42 mouse cellular contexts compared by ENCODE assay signal in genomic region chr11:55984643-55985042, GRCm38 (mm10). TPM values are rescaled to one million over a fixed set of nuclear protein-coding genes. Genes with fewer than 3 reads are reported as not detected.
"Had no signal": no experiment of that assay in that cellular context is flagged by ENCODE, and none has a peak within 500 bp of the region (broad histone marks: within the 10 kb centered on the region; RNA-seq: fewer than 3 reads in every experiment).

No protein-coding gene starts in this region.

- H3K27me3 ChIP-seq: limb, embryonic 12.5 days; limb, embryonic 15.5 days; liver, embryonic 12.5 days; liver, embryonic 13.5 days; liver, embryonic 15.5 days; lung, embryonic 15.5 days; megakaryocyte, embryonic 14.5 days; midbrain, embryonic 12.5 days; midbrain, embryonic 13.5 days; midbrain, embryonic 15.5 days; neural tube, embryonic 12.5 days had no signal

- H3K36me3 ChIP-seq: limb, embryonic 10.5 days; limb, embryonic 12.5 days; limb, embryonic 13.5 days; limb, embryonic 15.5 days; liver, embryonic 12.5 days; liver, embryonic 13.5 days; liver, embryonic 15.5 days; lung, embryonic 15.5 days; midbrain, embryonic 10.5 days; midbrain, embryonic 12.5 days; midbrain, embryonic 13.5 days; midbrain, embryonic 15.5 days; neural tube, embryonic 12.5 days had no signal

- H3K4me2 ChIP-seq: limb, embryonic 12.5 days; limb, embryonic 13.5 days; limb, embryonic 15.5 days; liver, embryonic 11.5 days; liver, embryonic 12.5 days; liver, embryonic 13.5 days; liver, embryonic 15.5 days; lung, embryonic 14.5 days; lung, embryonic 15.5 days; midbrain, embryonic 11.5 days; midbrain, embryonic 12.5 days; midbrain, embryonic 13.5 days; midbrain, embryonic 15.5 days; neural tube, embryonic 12.5 days had no signal

- H3K27ac ChIP-seq: limb, embryonic 10.5 days; limb, embryonic 12.5 days; limb, embryonic 13.5 days; limb, embryonic 15.5 days; liver, embryonic 12.5 days; liver, embryonic 13.5 days; liver, embryonic 14.5 days; liver, embryonic 15.5 days; lung, embryonic 15.5 days; macrophage; midbrain, embryonic 10.5 days; midbrain, embryonic 12.5 days; midbrain, embryonic 13.5 days; midbrain, embryonic 15.5 days; neural tube, embryonic 12.5 days had no signal

- H3K9me3 ChIP-seq: limb, embryonic 10.5 days; limb, embryonic 12.5 days; limb, embryonic 13.5 days; limb, embryonic 15.5 days; liver, embryonic 12.5 days; liver, embryonic 13.5 days; liver, embryonic 15.5 days; lung, embryonic 15.5 days; midbrain, embryonic 12.5 days; midbrain, embryonic 13.5 days; midbrain, embryonic 15.5 days; neural tube, embryonic 12.5 days had no signal

- H3K4me3 ChIP-seq: limb, embryonic 10.5 days; limb, embryonic 12.5 days; limb, embryonic 13.5 days; limb, embryonic 15.5 days; liver, embryonic 12.5 days; liver, embryonic 13.5 days; liver, embryonic 15.5 days; lung, embryonic 15.5 days; megakaryocyte, embryonic 14.5 days; midbrain, embryonic 10.5 days; midbrain, embryonic 12.5 days; midbrain, embryonic 13.5 days; midbrain, embryonic 15.5 days; myocyte; neural tube, embryonic 12.5 days had no signal

- H3K4me1 ChIP-seq: limb, embryonic 10.5 days; limb, embryonic 12.5 days; limb, embryonic 13.5 days; limb, embryonic 15.5 days; liver, embryonic 12.5 days; liver, embryonic 13.5 days; liver, embryonic 15.5 days; lung, embryonic 15.5 days; megakaryocyte, embryonic 14.5 days; midbrain, embryonic 10.5 days; midbrain, embryonic 12.5 days; midbrain, embryonic 13.5 days; midbrain, embryonic 15.5 days; neural tube, embryonic 12.5 days had no signal

- DNase-seq: left cerebral cortex, postnatal 4 days; liver; liver, embryonic 13.5 days; liver, postnatal 0 days; lung, adult 18-20 months; lung, adult 2 months; lung, embryonic 14.5 days; lung, postnatal 10 days; lung, postnatal 14 days; lung, postnatal 36 days; lung, postnatal 4 days; midbrain, embryonic 14.5 days had no signal

- H3K9ac ChIP-seq: limb, embryonic 12.5 days; limb, embryonic 13.5 days; limb, embryonic 15.5 days; liver, embryonic 12.5 days; liver, embryonic 13.5 days; liver, embryonic 14.5 days; liver, embryonic 15.5 days; liver, postnatal 0 days; lung, embryonic 14.5 days; lung, embryonic 15.5 days; midbrain, embryonic 12.5 days; midbrain, embryonic 13.5 days; midbrain, embryonic 15.5 days; neural tube, embryonic 12.5 days had no signal

RNA-seq across cellular contexts. Expression of gene Nmur2, which starts 56.2 kb away (rescaled TPM):
- total RNA-seq: left cerebral cortex, postnatal 10 days; left cerebral cortex, postnatal 25 days; left cerebral cortex, postnatal 4 days; liver, adult 2 months; megakaryocyte progenitor cell, adult 5-6 weeks; megakaryocyte, adult 5-6 weeks; megakaryocyte-erythroid progenitor cell, adult 5-6 weeks; monocyte, adult 5-6 weeks had no signal
- polyA plus RNA-seq: limb, embryonic 11.5 days; limb, embryonic 12.5 days; limb, embryonic 15.5 days; liver, adult 2 months; liver, embryonic 13.5 days; liver, embryonic 14.5 days; liver, embryonic 15.5 days; liver, embryonic 16.5 days; liver, postnatal 0 days; lung, adult 2 months; lung, embryonic 14.5 days; lung, embryonic 16.5 days; lung, postnatal 0 days; macrophage; midbrain, embryonic 10.5 days; myocyte; neural tube, embryonic 11.5 days had no signal
